Mouse (Mus musculus): Measurements from ENCODE around the gene Lyve1. TPM values are rescaled to one million over a fixed set of nuclear protein-coding genes. Genes with fewer than 3 reads are reported as not detected.

Lyve1 gene
- polyA plus RNA-seq, 1 experiment, result 4.7 TPM

DNA sequence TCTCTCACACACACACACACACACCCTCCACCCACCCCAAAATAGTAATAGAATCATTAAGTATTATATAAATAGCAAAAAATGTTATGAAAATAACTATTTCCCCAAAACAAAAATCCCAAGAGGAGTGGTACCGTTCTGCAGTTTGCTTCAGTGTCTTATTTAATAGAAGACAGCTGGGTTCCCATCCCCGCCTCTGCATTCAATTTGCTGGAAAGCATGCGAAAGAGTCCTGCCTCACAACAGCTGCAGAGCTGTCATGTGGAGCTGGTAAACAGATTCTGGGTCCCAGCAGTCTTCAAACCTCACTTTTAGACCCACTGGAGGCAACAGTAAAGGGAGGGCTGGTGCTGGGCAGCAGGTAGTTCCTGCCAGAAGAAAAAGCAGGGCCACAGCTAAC is 54.1 kb downstream of the Lyve1 start:
- DNase-seq (ENCODE audit: low read depth), result peak; percentile 29
- TF ChIP-seq CTCF (IDR thresholded peaks at IDR 0.05; ENCODE audit: borderline replicate concordance, extremely low read depth, insufficient read depth, insufficient read length) (no peak), POLR2A (IDR thresholded peaks at IDR 0.05; ENCODE audit: borderline replicate concordance, extremely low read depth, insufficient read depth, insufficient read length, poor library complexity, severe bottlenecking) (no peak)

- DNase-seq (ENCODE audit: low read depth), result no peak
- TF ChIP-seq CTCF (IDR thresholded peaks at IDR 0.05; ENCODE audit: borderline replicate concordance, extremely low read depth, insufficient read depth, insufficient read length) (no peak), POLR2A (IDR thresholded peaks at IDR 0.05; ENCODE audit: borderline replicate concordance, extremely low read depth, insufficient read depth, insufficient read length, poor library complexity, severe bottlenecking) (no peak)
Measured at GRCm38 (mm10) chr7:110807460-110808030, 55.5 kb downstream of the Lyve1 start.

- TF ChIP-seq POLR2A (IDR thresholded peaks at IDR 0.05; ENCODE audit: borderline replicate concordance, extremely low read depth, insufficient read depth, insufficient read length, poor library complexity, severe bottlenecking) (no peak), CTCF (IDR thresholded peaks at IDR 0.05; ENCODE audit: borderline replicate concordance, extremely low read depth, insufficient read depth, insufficient read length) (no peak)
- DNase-seq (ENCODE audit: low read depth), result peak; percentile 47
Measured at GRCm38 (mm10) chr7:110804266-110804665, 58.8 kb downstream of the Lyve1 start.

- DNase-seq (ENCODE audit: low read depth), result no peak
- TF ChIP-seq POLR2A (IDR thresholded peaks at IDR 0.05; ENCODE audit: borderline replicate concordance, extremely low read depth, insufficient read depth, insufficient read length, poor library complexity, severe bottlenecking), result no peak
- TF ChIP-seq CTCF (IDR thresholded peaks at IDR 0.05; ENCODE audit: borderline replicate concordance, extremely low read depth, insufficient read depth, insufficient read length), result no peak
Measured at GRCm38 (mm10) chr7:110803131-110803530, 59.9 kb downstream of the Lyve1 start.

- TF ChIP-seq POLR2A (IDR thresholded peaks at IDR 0.05; ENCODE audit: borderline replicate concordance, extremely low read depth, insufficient read depth, insufficient read length, poor library complexity, severe bottlenecking) (no peak), CTCF (IDR thresholded peaks at IDR 0.05; ENCODE audit: borderline replicate concordance, extremely low read depth, insufficient read depth, insufficient read length) (peak; percentile 92)
- peak; percentile 93 for DNase-seq (ENCODE audit: low read depth)
Measured at GRCm38 (mm10) chr7:110801028-110801427, 62.0 kb downstream of the Lyve1 start.

Other genes with a start within 250 kb of the Lyve1 start
- 67.9 and 79.0 TPM in 2 replicates for gene Sbf2, start 248.3 kb downstream of the Lyve1 start, polyA plus RNA-seq (2012; rRNA removed)
- gene Adm, start 235.6 kb downstream of the Lyve1 start, polyA plus RNA-seq (2012; rRNA removed), result 1.2 and 1.4 TPM in 2 replicates
- gene Ampd3, start 95.0 kb downstream of the Lyve1 start, polyA plus RNA-seq (2012; rRNA removed), result 5.3 and 7.6 TPM in 2 replicates
- 31.2 and 39.8 TPM in 2 replicates for gene Rnf141, start 18.8 kb downstream of the Lyve1 start, polyA plus RNA-seq (2012; rRNA removed)
- 0.74 and 1.7 TPM in 2 replicates for gene Mrvi1, start 119.2 kb upstream of the Lyve1 start, polyA plus RNA-seq (2012; rRNA removed)
- 44.9 and 55.8 TPM in 2 replicates for gene Ctr9, start 165.7 kb upstream of the Lyve1 start, polyA plus RNA-seq (2012; rRNA removed)
- gene Eif4g2, start 219.8 kb upstream of the Lyve1 start, polyA plus RNA-seq (2012; rRNA removed), result 594 and 722 TPM in 2 replicates

All from brain, embryonic 14.5 days (tissue).